Mouse (Mus musculus) E14TG2a.4 (cell line): Measurements from ENCODE around the gene Prickle4.

Experiments
- CTCF ChIP-seq: conservative IDR thresholded peaks from 2 replicates; pipeline ENCODE4 v1.5.1; 2014; ENCODE audit warnings: low read length
- NANOG ChIP-seq: IDR thresholded peaks from 2 replicates; pipeline ENCODE4 v1.6.1; 2014; ENCODE audit warnings: borderline replicate concordance, low read length, mixed read lengths
- POU5F1 ChIP-seq: IDR thresholded peaks from 2 replicates; pipeline ENCODE4 v1.6.1; 2014; ENCODE audit warnings: low read length, borderline replicate concordance

DNA sequence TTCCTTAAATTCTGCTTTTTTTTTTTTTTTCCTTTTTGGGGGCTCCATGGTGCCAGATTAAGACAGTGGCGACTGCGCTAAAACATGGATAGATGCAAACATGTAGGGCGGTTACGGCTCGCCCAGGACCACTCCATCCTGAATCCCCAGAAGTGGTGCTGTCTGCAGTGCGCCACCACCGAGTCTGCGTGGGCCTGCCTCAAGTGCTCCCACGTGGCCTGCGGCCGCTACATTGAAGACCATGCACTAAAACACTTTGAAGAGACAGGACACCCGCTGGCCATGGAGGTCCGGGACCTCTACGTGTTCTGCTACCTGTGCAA lies 22.6 kb downstream of the Prickle4 start:
- TF ChIP-seq CTCF: no peak
- TF ChIP-seq NANOG: no peak
- no peak for TF ChIP-seq POU5F1
